27 mouse cellular contexts compared by ENCODE assay signal in genomic region chr6:90805101-90805500, GRCm38 (mm10).
A peak's percentile ranks its signal among the peaks of the same experiment; 100 is the strongest.
DNase-seq lines count a peak whose midpoint lies in the region; ATAC-seq and TF ChIP-seq lines count a peak whose summit lies in the region.
"Had no signal": no experiment of that assay in that cellular context is flagged by ENCODE, and none has a peak within 500 bp of the region (broad histone marks: within the 10 kb centered on the region; RNA-seq: fewer than 3 reads in every experiment).

No protein-coding gene starts in this region.

- no peak for TF ChIP-seq CTCF in liver, adult 2 months (IDR thresholded peaks at IDR 0.05; ENCODE audit: low read depth, low read length)

- no peak overlapping the region for H3K4me3 ChIP-seq in liver, adult 2 months (ENCODE audit: insufficient read depth, low read depth, low read length)
- H3K4me3 ChIP-seq in liver, embryonic 12.5 days: no peak overlapping the region
- H3K4me3 ChIP-seq: embryonic facial prominence, embryonic 10.5 days; embryonic facial prominence, embryonic 13.5 days; erythroblast, embryonic 14.5 days; forebrain, embryonic 12.5 days; forebrain, embryonic 15.5 days; heart, embryonic 12.5 days; heart, embryonic 15.5 days; hindbrain, embryonic 10.5 days; hindbrain, embryonic 13.5 days had no signal

- H3K4me2 ChIP-seq in liver, embryonic 12.5 days: no peak overlapping the region
- H3K4me2 ChIP-seq: embryonic facial prominence, embryonic 13.5 days; forebrain, embryonic 12.5 days; forebrain, embryonic 15.5 days; heart, embryonic 12.5 days; heart, embryonic 15.5 days; hindbrain, embryonic 13.5 days had no signal

- no peaks in the 10 kb centered on the region for H3K9me3 ChIP-seq in liver, embryonic 12.5 days (replicated peaks)
- H3K9me3 ChIP-seq: embryonic facial prominence, embryonic 10.5 days; embryonic facial prominence, embryonic 13.5 days; forebrain, embryonic 12.5 days; forebrain, embryonic 15.5 days; heart, embryonic 12.5 days; heart, embryonic 15.5 days; hindbrain, embryonic 10.5 days; hindbrain, embryonic 13.5 days had no signal

- H3K9ac ChIP-seq in liver, adult 2 months (ENCODE audit: low read depth, low read length): no peak overlapping the region
- no peak overlapping the region for H3K9ac ChIP-seq in liver, embryonic 12.5 days
- H3K9ac ChIP-seq: embryonic facial prominence, embryonic 13.5 days; forebrain, embryonic 12.5 days; forebrain, embryonic 15.5 days; heart, embryonic 12.5 days; heart, embryonic 15.5 days; hindbrain, embryonic 13.5 days had no signal

- no peak for TF ChIP-seq POLR2A in liver, adult 2 months (IDR thresholded peaks at IDR 0.05; ENCODE audit: extremely low read depth, insufficient read depth, low read length)

- H3K79me2 ChIP-seq in liver, adult 2 months (ENCODE audit: control insufficient read depth, insufficient read depth, low read length): no peaks in the 10 kb centered on the region

- DNase-seq in cerebellum, adult 11-12 months: peak; percentile 54
- DNase-seq in cerebellum, postnatal 4 days (ENCODE audit: low spot score in 2 of 2): no peak
- DNase-seq in cerebellum, adult 8-10 months: peak; percentile 37
- no peak for DNase-seq in cerebellum, adult 11 months
- peak; percentile 10 for DNase-seq in liver, adult 2 months (ENCODE audit: extremely low read depth, low read depth, low spot score)
- peak; percentile 51 for DNase-seq in adipocyte (ENCODE audit: low spot score)
- no peak for DNase-seq in yolk sac, embryonic 10.5 days (ENCODE audit: low spot score)
- DNase-seq: adrenal gland, postnatal 10 days; adrenal gland, postnatal 36 days; embryo, embryonic 11 days; gastrocnemius, postnatal 25 days; heart, adult 18-20 months; heart, postnatal 10 days; heart, postnatal 36 days had no signal

- no peak overlapping the region for H3K27ac ChIP-seq in liver, adult 2 months (replicated peaks; ENCODE audit: insufficient read depth, low read depth, low read length)
- H3K27ac ChIP-seq in liver, embryonic 12.5 days: no peak overlapping the region
- H3K27ac ChIP-seq: embryonic facial prominence, embryonic 10.5 days; embryonic facial prominence, embryonic 13.5 days; forebrain, embryonic 12.5 days; forebrain, embryonic 15.5 days; heart, embryonic 15.5 days; hindbrain, embryonic 10.5 days; hindbrain, embryonic 13.5 days had no signal

- 12% methylated on average over 2 of the region's 2 CpGs for WGBS in liver, adult 2 months
- WGBS in liver, embryonic 12.5 days (ENCODE audit: insufficient replicate concordance): 50% methylated on average over 2 of the region's 2 CpGs

- no peaks in the 10 kb centered on the region for H3K36me3 ChIP-seq in liver, adult 2 months (ENCODE audit: control insufficient read depth, insufficient read depth, low read length)
- H3K36me3 ChIP-seq in liver, embryonic 12.5 days: no peaks in the 10 kb centered on the region
- H3K36me3 ChIP-seq: embryonic facial prominence, embryonic 10.5 days; embryonic facial prominence, embryonic 13.5 days; forebrain, embryonic 12.5 days; forebrain, embryonic 15.5 days; heart, embryonic 12.5 days; heart, embryonic 15.5 days; hindbrain, embryonic 10.5 days; hindbrain, embryonic 13.5 days had no signal

- ATAC-seq in liver, embryonic 12.5 days: no peak
- ATAC-seq: activated CD4-positive, CD25-positive, alpha-beta regulatory T cell, adult 4 months; forebrain, embryonic 15.5 days; hindbrain, embryonic 16.5 days; intestine, embryonic 16.5 days had no signal

- H3K4me1 ChIP-seq in liver, adult 2 months (ENCODE audit: control insufficient read depth, insufficient read depth, low read length): no peaks in the 10 kb centered on the region
- peaks cover 7% of the 10 kb centered on the region for H3K4me1 ChIP-seq in liver, embryonic 12.5 days

- no peaks in the 10 kb centered on the region for H3K27me3 ChIP-seq in liver, adult 2 months (ENCODE audit: control insufficient read depth, insufficient read depth, low read length)
- H3K27me3 ChIP-seq in liver, embryonic 12.5 days (replicated peaks): peaks cover 14% of the 10 kb centered on the region
- H3K27me3 ChIP-seq: forebrain, embryonic 15.5 days; heart, embryonic 15.5 days; hindbrain, embryonic 13.5 days had no signal

Comparison
In these comparisons a context has a peak if more than half of its experiments do, and no peak if none do; other contexts are left out.
1. DNase-seq: peak in cerebellum, adult 11-12 months (single experiment), cerebellum, adult 8-10 months (single experiment), liver, adult 2 months (single experiment) and adipocyte (single experiment); none in cerebellum, postnatal 4 days (0 of 2), cerebellum, adult 11 months (single experiment) and yolk sac, embryonic 10.5 days (single experiment).